Mouse (Mus musculus): ENCODE measurements at regions not wholly inside any gene's neighbourhood (a gene's known extent, or its start where the extent isn't known, plus 50 kb on each side); places are given as distances from the start of the nearest gene placed in this dataset.

GRCm38 (mm10) chr9:61694206-61694605 lies 220.1 kb downstream of the Rplp1 start:
- Histone ChIP-seq H3K27ac (ENCODE audit: insufficient read depth, low read depth, low read length, poor library complexity, severe bottlenecking) (no peak overlapping the region), H3K4me1 (ENCODE audit: control insufficient read depth in 2 of 2, insufficient read depth in 2 of 2, low read length in 2 of 2, poor library complexity in 1 of 2) (no peaks in the 10 kb centered on the region), H3K4me3 (ENCODE audit: insufficient read depth in 1 of 2, low read depth in 1 of 2, low read length in 2 of 2, poor library complexity in 1 of 2, severe bottlenecking in 1 of 2) (no peak overlapping the region), H3K36me3 (ENCODE audit: control insufficient read depth, insufficient read depth, low read length, poor library complexity, severe bottlenecking) (no peaks in the 10 kb centered on the region), H3K9me3 (ENCODE audit: control insufficient read depth, insufficient read depth, low read depth, low read length) (no peaks in the 10 kb centered on the region), H3K9ac (ENCODE audit: insufficient read depth, low read depth, low read length, poor library complexity, severe bottlenecking) (no peak overlapping the region)
- TF ChIP-seq MAFK (IDR thresholded peaks at IDR 0.05; ENCODE audit: insufficient read depth, low read depth, low read length) (no peak), CHD2 (IDR thresholded peaks at IDR 0.05; ENCODE audit: low read depth, low read length) (no peak), ZNF384 (IDR thresholded peaks at IDR 0.05; ENCODE audit: low read depth, low read length) (no peak), HCFC1 (IDR thresholded peaks at IDR 0.05; ENCODE audit: borderline replicate concordance, insufficient read depth, low read length) (no peak), ZC3H11A (IDR thresholded peaks at IDR 0.05; ENCODE audit: borderline replicate concordance, low read depth, low read length) (no peak)
- no peak for DNase-seq (ENCODE audit: low read depth, low spot score)
- in situ Hi-C loops (cut with MboI; ENCODE audit: low sequenced_read_pairs in 2 of 2, unreplicated experiment in 2 of 2): no loop called here

GRCm38 (mm10) chr9:61690786-61691185 lies 223.6 kb downstream of the Rplp1 start:
- Histone ChIP-seq H3K36me3 (ENCODE audit: control insufficient read depth, insufficient read depth, low read length, poor library complexity, severe bottlenecking) (no peaks in the 10 kb centered on the region), H3K4me3 (ENCODE audit: insufficient read depth in 1 of 2, low read depth in 1 of 2, low read length in 2 of 2, poor library complexity in 1 of 2, severe bottlenecking in 1 of 2) (no peak overlapping the region), H3K9ac (ENCODE audit: insufficient read depth, low read depth, low read length, poor library complexity, severe bottlenecking) (no peak overlapping the region), H3K27ac (ENCODE audit: insufficient read depth, low read depth, low read length, poor library complexity, severe bottlenecking) (no peak overlapping the region), H3K4me1 (ENCODE audit: control insufficient read depth in 2 of 2, insufficient read depth in 2 of 2, low read length in 2 of 2, poor library complexity in 1 of 2) (no peaks in the 10 kb centered on the region), H3K9me3 (ENCODE audit: control insufficient read depth, insufficient read depth, low read depth, low read length) (no peaks in the 10 kb centered on the region)
- TF ChIP-seq CHD2 (IDR thresholded peaks at IDR 0.05; ENCODE audit: low read depth, low read length) (no peak), ZC3H11A (IDR thresholded peaks at IDR 0.05; ENCODE audit: borderline replicate concordance, low read depth, low read length) (no peak), ZNF384 (IDR thresholded peaks at IDR 0.05; ENCODE audit: low read depth, low read length) (no peak), HCFC1 (IDR thresholded peaks at IDR 0.05; ENCODE audit: borderline replicate concordance, insufficient read depth, low read length) (no peak), MAFK (IDR thresholded peaks at IDR 0.05; ENCODE audit: insufficient read depth, low read depth, low read length) (no peak)
- in situ Hi-C loops (cut with MboI; ENCODE audit: low sequenced_read_pairs in 2 of 2, unreplicated experiment in 2 of 2): no loop called here
- DNase-seq (ENCODE audit: low read depth, low spot score): no peak

GRCm38 (mm10) chr9:61689939-61690338 lies 224.4 kb downstream of the Rplp1 start:
- Histone ChIP-seq H3K9ac (ENCODE audit: insufficient read depth, low read depth, low read length, poor library complexity, severe bottlenecking) (no peak overlapping the region), H3K4me1 (ENCODE audit: control insufficient read depth in 2 of 2, insufficient read depth in 2 of 2, low read length in 2 of 2, poor library complexity in 1 of 2) (no peaks in the 10 kb centered on the region), H3K27ac (ENCODE audit: insufficient read depth, low read depth, low read length, poor library complexity, severe bottlenecking) (no peak overlapping the region), H3K36me3 (ENCODE audit: control insufficient read depth, insufficient read depth, low read length, poor library complexity, severe bottlenecking) (no peaks in the 10 kb centered on the region), H3K9me3 (ENCODE audit: control insufficient read depth, insufficient read depth, low read depth, low read length) (no peaks in the 10 kb centered on the region), H3K4me3 (ENCODE audit: insufficient read depth in 1 of 2, low read depth in 1 of 2, low read length in 2 of 2, poor library complexity in 1 of 2, severe bottlenecking in 1 of 2) (no peak overlapping the region)
- no peak for TF ChIP-seq MAFK (IDR thresholded peaks at IDR 0.05; ENCODE audit: insufficient read depth, low read depth, low read length)
- TF ChIP-seq ZC3H11A (IDR thresholded peaks at IDR 0.05; ENCODE audit: borderline replicate concordance, low read depth, low read length): no peak
- no peak for TF ChIP-seq HCFC1 (IDR thresholded peaks at IDR 0.05; ENCODE audit: borderline replicate concordance, insufficient read depth, low read length)
- TF ChIP-seq CHD2 (IDR thresholded peaks at IDR 0.05; ENCODE audit: low read depth, low read length): no peak
- TF ChIP-seq ZNF384 (IDR thresholded peaks at IDR 0.05; ENCODE audit: low read depth, low read length): no peak
- in situ Hi-C loops (cut with MboI; ENCODE audit: low sequenced_read_pairs in 2 of 2, unreplicated experiment in 2 of 2): no loop called here
- DNase-seq (ENCODE audit: low read depth, low spot score): no peak

GRCm38 (mm10) chr9:61689516-61689915 lies 224.8 kb downstream of the Rplp1 start:
- Histone ChIP-seq H3K4me1 (ENCODE audit: control insufficient read depth in 2 of 2, insufficient read depth in 2 of 2, low read length in 2 of 2, poor library complexity in 1 of 2) (no peaks in the 10 kb centered on the region), H3K36me3 (ENCODE audit: control insufficient read depth, insufficient read depth, low read length, poor library complexity, severe bottlenecking) (no peaks in the 10 kb centered on the region), H3K9me3 (ENCODE audit: control insufficient read depth, insufficient read depth, low read depth, low read length) (no peaks in the 10 kb centered on the region), H3K9ac (ENCODE audit: insufficient read depth, low read depth, low read length, poor library complexity, severe bottlenecking) (no peak overlapping the region), H3K27ac (ENCODE audit: insufficient read depth, low read depth, low read length, poor library complexity, severe bottlenecking) (no peak overlapping the region), H3K4me3 (ENCODE audit: insufficient read depth in 1 of 2, low read depth in 1 of 2, low read length in 2 of 2, poor library complexity in 1 of 2, severe bottlenecking in 1 of 2) (no peak overlapping the region)
- no peak for TF ChIP-seq CHD2 (IDR thresholded peaks at IDR 0.05; ENCODE audit: low read depth, low read length)
- no peak for TF ChIP-seq ZNF384 (IDR thresholded peaks at IDR 0.05; ENCODE audit: low read depth, low read length)
- no peak for TF ChIP-seq HCFC1 (IDR thresholded peaks at IDR 0.05; ENCODE audit: borderline replicate concordance, insufficient read depth, low read length)
- in situ Hi-C loops (cut with MboI; ENCODE audit: low sequenced_read_pairs in 2 of 2, unreplicated experiment in 2 of 2): no loop called here
- DNase-seq (ENCODE audit: low read depth, low spot score): no peak

- H3K9me3 ChIP-seq (ENCODE audit: control insufficient read depth, insufficient read depth, low read depth, low read length): no peaks in the 10 kb centered on the region
- TF ChIP-seq ZNF384 (IDR thresholded peaks at IDR 0.05; ENCODE audit: low read depth, low read length) (no peak), ZC3H11A (IDR thresholded peaks at IDR 0.05; ENCODE audit: borderline replicate concordance, low read depth, low read length) (no peak), CHD2 (IDR thresholded peaks at IDR 0.05; ENCODE audit: low read depth, low read length) (no peak), MAFK (IDR thresholded peaks at IDR 0.05; ENCODE audit: insufficient read depth, low read depth, low read length) (no peak), HCFC1 (IDR thresholded peaks at IDR 0.05; ENCODE audit: borderline replicate concordance, insufficient read depth, low read length) (no peak)
- no peaks in the 10 kb centered on the region for H3K36me3 ChIP-seq (ENCODE audit: control insufficient read depth, insufficient read depth, low read length, poor library complexity, severe bottlenecking)
- no peak overlapping the region for H3K9ac ChIP-seq (ENCODE audit: insufficient read depth, low read depth, low read length, poor library complexity, severe bottlenecking)
- H3K27ac ChIP-seq (ENCODE audit: insufficient read depth, low read depth, low read length, poor library complexity, severe bottlenecking): no peak overlapping the region
- in situ Hi-C loops (cut with MboI; ENCODE audit: low sequenced_read_pairs in 2 of 2, unreplicated experiment in 2 of 2): no loop called here
- H3K4me3 ChIP-seq (ENCODE audit: insufficient read depth in 1 of 2, low read depth in 1 of 2, low read length in 2 of 2, poor library complexity in 1 of 2, severe bottlenecking in 1 of 2): no peak overlapping the region
- DNase-seq (ENCODE audit: low read depth, low spot score): no peak
- H3K4me1 ChIP-seq (ENCODE audit: control insufficient read depth in 2 of 2, insufficient read depth in 2 of 2, low read length in 2 of 2, poor library complexity in 1 of 2): 0 out of 4 replicates have a peak, but pooled peaks cover 0 to 3% of the 10 kb centered on the region in 2 experiments
Observed at GRCm38 (mm10) chr9:61683557-61683956, 230.8 kb downstream of the Rplp1 start.
